Mouse (Mus musculus) CD4-positive, CD25-positive, alpha-beta regulatory T cell, adult 2 months (primary cell): ENCODE data around the gene Zfp566.
A peak's percentile ranks its signal among the peaks of the same experiment; 100 is the strongest.
"Not testable (repeated sequence)": the region's sequence is repeated elsewhere in the genome, so short reads cannot be mapped to it uniquely, and the experiment has no call there.

Experiments
- DNase-seq: peaks from one replicate; pipeline ENCODE4 v3.0.0-alpha.2; 2012; ENCODE audit warnings: low read depth, low spot score

Gene Zfp566

DNA sequence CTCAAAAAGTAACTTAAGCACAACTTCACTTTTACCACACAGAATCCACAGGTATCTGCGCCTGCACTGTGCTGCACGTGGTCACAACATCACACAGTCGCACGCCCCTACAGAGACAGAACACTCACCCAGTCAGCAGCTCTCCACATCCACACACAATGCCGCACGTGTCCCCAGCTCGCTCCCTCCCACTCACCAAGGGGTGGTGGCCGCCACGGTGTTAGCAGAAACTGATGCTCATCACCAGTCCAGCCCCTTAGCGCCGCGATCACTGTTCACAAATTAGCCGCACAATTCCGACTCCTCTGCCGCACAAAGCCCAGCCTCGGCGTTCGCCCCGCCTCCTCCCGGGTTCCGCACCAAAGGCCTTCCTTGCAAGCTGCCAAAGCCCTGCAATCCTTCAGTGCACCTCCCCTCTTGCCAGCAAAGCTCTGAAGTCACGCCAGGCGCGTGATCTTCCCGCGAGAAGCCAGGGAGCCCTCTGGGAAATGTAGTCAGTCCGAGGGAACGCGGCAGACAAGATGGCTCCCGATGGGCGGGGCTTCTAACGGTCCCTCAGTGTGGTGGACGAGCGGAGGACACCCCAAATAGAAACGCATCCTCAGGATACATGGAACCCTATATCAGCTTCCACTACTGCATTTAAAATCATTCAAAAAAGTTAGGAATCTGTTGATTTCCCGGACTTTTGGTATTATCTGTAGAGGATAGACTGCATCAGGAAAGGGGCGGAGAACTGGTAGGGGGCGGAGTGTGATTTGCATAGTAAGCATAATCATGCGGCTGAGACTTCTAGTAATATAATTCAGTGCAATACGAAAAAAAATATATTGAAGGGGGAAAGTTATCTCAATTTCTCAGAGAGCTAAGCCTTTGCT, at the start of gene Zfp566, which contains the start of gene Gm26920:
TSS of gene Zfp566 (minus strand) at position 436 of the 878 bp plus-strand sequence.
TSS of gene Gm26920 (minus strand) at position 319 of the 878 bp plus-strand sequence.
- DNase-seq: peak; percentile 99

DNA sequence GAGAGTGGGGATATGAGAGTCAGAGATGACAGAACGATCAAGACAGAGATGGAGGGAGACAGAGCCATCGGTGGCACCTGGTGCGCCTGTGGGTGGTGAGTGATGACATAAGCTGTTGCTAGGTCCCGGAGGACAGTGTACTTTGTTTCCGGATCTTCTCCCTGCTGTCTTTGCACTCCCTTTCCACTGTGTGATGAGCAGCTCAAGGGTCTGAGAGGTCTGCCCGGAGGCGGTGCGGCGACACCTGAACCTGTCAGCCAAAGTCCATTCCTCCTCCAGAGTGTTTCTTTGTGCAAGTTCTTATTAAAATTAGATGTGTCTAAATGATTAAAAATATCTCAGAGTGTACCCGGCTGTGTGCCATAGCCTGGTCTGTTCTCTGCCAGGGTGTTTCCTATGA, 46.5 kb upstream of the Zfp566 start:
- no peak for DNase-seq

DNA sequence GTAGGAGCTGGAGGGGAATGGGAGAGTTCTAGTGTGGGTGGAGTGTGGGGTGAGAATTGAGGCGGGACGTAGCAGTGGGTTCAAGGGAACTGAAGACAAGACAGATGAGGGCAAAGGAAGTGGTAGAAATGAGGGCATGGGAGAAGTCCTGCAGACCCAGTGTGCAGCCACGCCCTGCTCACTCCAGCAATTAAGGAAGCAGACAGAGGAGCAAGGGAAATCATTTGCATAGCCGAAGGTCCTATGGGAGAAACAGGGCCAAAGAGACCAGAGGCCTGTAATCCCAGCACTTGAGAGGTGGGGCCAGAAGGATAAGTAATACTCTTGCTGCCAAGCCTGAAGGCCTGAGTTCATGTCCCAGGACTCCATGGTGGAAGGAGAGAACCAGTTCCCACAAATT, 42.1 kb upstream of the Zfp566 start:
- no peak for DNase-seq

DNA sequence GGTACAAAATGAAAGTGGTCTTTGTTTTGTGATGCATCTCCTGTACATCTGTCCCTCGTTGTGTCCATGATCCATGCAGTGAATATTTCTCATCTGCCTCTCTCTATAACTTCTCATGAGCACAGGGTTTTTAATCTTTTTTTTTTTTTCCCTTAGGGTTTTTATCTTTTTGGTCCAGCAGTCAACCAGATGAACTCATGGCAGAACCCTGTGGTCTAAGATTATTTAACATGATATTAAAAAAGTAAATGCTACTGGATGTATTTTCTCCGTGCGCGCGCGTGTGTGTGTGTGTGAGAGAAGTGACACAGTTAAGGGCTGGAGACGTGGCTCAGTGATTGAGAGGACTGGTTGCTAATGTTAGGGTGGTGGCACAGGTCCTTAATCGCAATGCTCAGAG, 39.6 kb upstream of the Zfp566 start:
- DNase-seq: no peak

DNA sequence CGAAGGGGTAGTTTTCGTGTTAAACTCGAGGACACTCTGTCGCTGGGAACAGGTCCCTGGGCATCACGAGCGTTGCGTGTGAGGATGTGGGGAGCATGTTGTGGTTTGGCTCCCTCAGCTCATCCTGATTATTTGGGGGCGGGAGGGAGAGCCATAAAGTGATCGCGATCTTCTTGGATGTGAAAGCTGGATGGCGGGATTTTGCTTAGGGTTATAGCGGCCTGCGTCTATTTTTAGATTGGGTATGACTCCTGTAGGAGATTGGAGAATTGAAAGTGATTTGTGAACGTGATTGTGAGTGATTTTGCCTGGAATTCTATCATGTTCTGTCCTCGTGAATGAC, 31.8 kb upstream of the Zfp566 start:
- DNase-seq: no peak

DNA sequence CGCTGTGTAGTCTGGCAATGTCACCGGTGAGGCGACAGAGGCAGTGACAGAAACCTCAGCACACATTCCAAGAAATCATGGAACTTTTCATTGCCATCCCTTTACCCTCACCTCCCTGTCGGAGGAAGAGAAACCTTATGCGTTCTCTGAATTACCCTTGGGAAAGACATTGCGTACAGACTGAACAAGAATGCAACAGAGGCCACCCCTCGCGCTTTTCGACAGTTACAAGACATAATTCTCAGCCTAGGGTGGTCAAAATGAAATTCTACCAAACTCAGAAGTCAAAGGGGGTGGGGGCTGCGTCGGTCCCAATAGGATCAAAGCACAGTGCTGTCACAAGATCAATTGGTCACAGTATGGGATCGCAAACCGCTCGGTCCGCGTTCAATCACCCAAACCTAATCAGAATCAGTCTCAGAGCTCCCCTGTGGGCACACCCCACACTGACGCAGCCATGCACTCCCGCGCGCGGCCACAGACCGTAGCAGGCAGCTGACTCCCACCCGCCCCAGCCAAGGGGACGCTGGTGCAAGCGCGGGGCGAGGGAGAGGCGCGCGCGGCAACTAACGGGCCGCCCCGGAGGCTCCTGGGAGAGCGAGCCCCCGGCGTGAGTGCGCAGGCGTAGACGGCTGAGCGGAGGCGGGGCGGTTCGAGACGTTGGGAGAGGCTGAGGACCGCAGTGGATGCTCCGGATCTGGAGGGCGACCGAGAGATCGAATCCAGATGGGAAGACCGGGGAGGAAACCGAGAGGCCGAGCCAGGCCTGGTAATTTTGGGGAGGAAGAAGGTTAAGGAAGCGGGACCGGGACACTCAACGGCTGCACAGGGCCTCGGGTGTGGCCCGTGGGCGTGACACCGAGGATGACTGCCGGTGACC, 31.2 kb upstream of the Zfp566 start, which contains the start of gene Zfp382:
TSS of gene Zfp382 (plus strand) at position 635 of the 880 bp plus-strand sequence.
- DNase-seq: peak; percentile 94

DNA sequence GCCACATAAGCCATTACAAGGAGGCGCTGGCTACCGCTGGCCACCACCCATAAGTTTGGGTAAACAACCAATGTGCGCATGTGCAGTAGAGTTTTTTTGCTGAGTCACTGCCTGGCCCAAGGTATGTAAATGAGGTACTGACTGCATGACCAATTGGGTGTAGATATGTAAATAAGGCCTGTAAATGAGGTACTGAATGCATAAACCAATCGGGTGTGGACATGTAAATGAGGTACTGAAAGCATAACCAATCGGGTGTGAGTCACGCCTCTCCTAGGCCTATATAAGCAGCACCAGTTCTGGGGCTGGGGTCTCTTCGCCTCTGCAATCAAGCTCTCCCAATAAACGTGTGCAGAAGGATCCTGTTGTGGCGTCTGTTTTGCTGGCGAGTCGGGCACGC, 27.6 kb upstream of the Zfp566 start:
- not testable (repeated sequence) for DNase-seq

DNA sequence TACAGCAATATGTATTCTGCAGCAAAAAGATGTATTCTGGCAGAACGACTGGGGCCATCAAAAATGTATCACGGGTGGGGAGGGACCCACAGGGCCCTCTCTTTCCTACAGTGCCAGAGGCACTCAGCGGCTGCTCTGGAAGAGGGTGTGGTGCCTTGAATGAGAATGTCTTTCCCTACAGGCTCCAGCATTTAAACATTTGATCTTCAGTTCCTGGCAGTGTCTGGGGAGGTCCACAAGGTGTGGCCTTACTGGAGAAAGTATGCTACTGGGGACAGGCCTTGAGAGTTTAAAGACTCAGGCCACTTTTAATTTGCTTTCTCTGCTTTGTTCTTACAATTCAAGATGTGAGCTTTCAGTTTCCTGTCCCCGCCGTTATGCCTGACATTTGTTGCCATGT, 25.7 kb upstream of the Zfp566 start:
- no peak for DNase-seq

DNA sequence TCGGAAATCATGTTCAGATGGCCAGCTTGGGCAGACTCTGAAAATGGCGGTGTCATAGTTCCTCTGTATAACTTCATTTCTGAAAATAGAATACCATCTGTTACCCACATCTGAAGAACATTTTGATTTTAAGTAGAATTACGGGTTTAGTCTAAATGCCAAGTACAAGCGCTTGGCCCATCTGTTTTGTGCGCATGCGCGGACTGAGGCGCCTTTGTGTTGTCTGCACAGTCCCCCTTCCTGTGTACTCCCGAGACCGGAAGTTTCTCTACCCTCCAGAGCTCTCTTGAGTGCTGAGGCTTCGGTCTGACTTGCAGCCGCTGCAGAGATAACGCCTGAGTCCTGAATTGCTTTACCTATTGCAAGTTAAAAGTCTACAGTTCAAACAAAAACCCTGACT, 9.0 kb upstream of the Zfp566 start:
- DNase-seq: peak; percentile 94

DNA sequence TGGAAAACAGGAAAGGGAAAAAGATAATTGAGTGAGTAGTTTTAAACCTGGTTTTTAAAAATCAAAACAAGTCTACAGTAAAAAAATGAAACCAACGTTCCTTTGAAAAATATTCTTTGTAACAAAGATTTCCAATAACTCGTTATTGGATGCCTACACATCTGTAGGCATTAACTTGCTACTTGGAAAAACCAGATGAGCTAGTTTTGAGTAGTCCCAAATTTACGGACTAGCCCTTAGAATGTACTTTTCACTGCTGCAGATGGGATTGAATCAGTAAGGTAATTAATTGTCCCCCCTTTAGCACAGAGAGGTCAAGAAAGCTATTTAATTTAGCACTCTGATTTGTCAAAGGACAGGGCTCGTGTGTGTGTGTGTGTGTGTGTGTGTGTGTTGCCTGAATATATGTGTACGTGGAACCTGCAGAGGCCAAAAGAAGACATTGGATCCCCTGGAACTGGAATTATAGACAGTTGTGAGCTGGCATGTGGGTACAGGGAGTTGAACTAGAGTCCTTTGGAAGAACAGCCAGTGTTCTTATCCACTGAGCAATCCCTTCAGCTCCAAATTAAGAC, 5.3 kb upstream of the Zfp566 start:
- peak; percentile 31 for DNase-seq

DNA sequence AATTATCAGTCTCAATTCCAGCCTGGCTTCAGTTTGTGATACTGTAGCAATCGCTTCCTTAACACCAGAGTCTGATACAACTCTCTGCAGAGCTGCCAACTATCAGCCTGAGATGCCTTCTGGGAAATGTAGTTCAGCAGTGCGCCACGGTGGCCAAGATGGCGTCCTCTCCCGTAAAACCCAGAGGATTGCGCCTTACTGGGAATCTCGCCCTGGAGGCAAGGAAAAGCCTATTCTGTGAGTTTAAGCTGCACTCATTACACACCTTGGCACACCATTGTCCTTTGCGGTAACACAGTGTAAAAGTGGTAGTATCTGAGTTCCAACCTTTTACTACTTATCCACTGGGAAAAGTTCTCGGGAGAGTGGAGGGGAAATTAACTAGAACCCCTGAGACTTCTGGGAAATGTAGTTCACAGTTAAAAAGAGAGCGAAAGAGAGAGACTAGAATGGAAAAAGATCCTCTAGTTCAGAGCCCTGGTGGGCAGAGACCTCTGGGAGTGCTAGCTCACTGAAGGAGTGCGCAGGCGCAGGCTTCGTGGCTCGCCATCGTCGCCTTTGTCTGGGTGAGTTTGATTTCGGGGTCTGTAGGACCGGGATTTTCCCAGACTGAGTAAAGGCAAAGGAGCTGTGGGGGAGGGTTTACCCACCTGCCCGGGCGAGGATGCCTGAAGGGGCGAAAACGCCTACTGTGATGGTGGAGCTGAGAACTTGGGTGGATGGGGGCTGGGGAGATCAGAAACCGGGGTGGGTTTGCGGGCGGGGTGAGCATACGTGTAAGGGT, 4.5 kb upstream of the Zfp566 start, which contains the start of gene Zfp260:
TSS of gene Zfp260 (plus strand) at position 132 of the 784 bp plus-strand sequence.
- DNase-seq: peak; percentile 93

DNA sequence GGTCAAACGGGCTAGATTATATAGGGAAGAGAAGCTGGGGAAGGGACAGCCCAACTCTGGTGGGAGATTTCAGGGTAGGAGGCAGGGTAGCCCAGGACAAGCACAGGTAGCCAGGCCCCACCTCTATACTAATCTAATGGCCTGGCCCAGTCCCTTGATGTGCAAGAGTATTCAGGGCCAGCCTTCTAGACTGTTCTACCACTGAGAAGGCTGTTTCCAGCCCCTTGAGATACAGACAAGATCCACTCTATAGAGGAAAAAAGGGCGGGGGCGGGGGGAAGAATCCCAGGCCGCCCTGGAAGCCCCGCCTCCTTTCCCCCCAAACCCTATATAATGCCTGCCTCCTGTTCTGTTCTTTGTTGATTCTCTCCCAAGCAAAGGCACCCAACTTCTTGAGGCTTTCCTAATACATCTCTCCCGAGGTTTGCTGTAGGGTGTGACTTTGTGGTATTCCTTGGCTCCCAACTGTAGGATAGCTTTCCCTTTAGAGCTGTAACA, 3.6 kb upstream of the Zfp566 start:
- no peak for DNase-seq

DNA sequence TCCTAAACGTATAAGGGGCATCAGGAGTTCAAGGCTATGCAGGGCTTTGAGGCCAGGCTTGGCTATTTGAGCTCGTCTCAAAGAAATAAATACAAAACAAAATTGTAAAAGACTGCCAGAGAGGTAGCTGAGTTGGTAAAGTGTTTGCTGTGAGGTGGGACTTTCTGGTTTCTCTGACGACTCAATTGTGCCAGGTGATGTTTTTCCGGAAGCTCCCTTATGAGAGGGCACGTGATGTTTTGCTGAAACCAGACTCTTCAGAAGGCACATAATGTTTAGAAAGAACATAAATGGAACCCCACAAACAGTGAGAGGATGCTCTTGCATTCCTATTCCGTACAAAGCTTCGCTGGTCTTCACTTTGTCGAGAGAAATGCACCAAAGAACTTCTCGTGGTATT, 2.3 kb upstream of the Zfp566 start:
- DNase-seq: peak; percentile 57

DNA sequence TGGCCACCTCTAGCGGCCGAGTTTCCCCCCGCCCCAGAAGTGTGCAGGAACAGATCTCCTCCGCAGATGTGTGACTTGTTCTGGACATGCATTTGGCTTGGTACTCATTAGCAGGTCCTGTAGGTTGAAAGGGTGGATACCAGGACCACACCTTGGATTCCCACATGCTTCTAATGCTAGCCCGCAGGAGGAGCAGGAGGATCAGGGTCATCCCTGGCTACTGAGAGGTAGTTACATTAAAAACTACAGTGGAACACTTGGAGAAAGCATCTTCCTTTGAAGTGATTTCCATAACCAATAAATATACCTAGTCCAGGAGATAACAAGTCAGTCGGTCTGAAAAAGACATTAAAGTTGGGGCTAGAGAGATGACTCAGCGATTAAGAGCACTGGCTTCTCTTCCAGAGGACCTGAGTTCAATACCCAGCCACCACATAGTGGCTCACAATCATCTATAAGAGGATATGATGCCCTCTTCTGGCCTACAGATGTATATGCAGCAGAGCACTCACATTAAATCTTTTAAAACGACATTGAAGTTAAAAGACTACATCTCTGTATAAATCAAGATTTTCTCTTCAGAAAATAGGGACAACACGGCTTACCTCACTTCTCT, 751 bp upstream of the Zfp566 start:
- DNase-seq: peak; percentile 71

DNA sequence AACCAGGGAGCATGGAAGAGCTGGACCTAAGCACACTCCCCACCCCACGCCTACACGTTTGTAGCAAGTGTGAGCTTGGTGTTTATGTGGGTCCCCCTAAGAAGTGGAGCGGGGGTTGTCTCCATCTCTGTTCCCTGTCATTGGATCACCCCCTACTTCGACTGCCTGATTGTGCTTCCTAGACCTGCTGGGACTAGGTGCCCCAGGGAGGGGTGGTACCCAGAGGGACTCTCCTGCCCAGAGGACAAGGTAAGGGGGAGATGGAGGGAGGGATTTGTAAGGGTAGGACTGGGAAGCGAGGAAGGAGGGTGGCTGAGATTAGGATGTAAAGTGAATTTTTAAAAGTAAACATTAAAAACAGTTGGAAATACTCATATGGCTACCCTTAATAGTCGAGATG, 922 bp downstream of the Zfp566 start:
- no peak for DNase-seq

DNA sequence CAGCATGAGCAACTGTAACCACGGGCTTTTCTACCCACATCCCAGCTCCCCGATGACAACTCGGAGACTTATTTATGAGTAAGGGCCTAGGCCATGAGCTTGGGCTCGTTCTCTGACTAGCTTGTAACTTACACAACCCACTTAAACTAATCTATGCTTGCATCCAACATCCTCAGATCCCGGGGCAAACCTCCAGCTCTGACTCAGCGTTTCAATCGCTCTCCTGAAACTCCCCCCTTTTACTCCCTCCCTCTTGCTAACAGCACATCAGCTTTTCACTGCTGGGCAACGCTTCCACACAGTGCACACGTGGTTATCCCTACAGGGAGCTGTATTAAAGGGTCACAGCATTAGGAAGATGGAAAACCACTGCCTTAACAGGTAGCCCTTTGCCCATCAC, 3.8 kb downstream of the Zfp566 start:
- DNase-seq: no peak

DNA sequence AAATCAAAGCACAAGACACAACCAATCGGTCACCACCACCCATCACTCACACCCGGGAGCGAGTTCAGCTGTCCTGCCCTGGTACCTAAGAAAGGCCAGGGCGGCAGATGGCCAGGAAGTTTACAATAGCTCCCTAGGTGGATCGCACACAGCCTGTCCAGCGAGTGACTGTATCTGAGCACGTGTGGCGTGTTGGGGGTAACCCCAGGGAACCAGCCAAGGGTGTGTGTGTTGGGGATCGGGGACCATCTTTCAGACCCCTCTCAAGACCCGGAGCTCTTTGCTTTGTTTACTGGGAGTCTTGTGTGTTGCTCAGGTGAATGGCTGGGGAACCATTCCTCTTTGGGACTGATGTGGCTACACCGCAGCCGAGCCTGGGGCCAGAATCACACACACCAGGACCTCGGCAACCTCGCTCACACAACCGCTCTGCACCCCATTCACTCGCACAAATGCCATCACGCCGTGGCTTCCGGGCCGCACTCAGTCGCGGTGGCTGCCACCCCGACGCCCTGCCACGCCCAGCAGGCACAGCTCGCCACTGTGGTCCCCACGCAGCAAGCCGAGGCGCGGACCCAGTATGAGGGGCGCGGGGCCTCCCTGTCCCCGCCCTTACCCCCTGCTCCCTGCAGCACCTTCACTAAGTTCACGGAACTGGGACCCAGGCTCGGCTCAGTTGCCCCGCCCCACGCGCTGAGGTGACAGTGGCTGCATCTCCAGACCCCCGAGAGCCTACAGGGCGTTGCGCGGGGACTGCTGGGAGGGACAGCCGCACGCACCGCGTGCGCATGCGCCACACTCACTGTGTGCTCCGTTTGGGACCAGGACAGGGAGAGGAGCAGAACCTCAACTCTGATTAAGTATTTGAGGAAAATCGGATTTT, 17.9 kb downstream of the Zfp566 start, which contains the start of gene Zfp82:
TSS of gene Zfp82 (minus strand) at position 755 of the 883 bp plus-strand sequence.
- peak; percentile 91 for DNase-seq

DNA sequence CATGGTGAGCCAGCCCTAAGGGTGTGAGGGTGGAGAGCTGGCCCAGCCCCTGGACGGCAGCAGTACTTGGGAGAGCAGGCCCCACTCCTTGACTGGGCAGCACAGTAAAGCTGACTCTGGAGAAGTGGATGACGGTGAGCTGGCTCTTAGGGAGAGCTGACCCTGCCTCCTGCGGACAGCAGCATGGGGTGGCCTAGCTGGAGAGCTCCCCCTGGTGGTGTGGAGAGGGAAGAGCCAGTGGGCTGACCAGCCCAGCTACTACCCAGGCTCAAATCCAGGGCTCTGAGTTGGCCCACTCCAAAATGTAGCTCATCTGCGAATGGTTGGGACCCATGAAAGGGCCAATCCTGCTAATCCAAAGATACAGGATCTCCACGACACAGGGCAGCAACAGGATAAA, 25.7 kb downstream of the Zfp566 start:
- DNase-seq: no peak

DNA sequence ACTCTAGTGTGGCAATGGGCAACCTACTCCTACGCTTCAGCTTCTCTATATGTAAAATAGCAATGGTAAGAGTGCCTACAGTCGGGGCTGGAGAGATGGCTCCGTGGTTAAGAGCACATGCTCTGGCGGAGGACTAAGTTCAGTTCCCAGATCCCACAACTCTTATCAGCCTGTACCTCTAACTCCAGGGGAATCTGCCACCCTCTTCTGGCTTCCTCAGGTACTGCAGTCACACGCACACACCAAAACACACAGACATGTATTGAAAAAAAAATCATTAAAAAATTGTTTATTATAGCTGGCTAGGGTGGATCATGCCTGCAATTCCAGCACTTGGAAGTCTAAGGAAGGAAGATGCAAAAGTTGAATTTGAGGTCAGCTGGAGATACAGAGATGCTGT, 27.8 kb downstream of the Zfp566 start:
- DNase-seq: peak; percentile 36
